Mouse (Mus musculus) erythroblast, embryonic 14.5 days (primary cell): ENCODE results near the gene Sptbn4.

Experiments
- GATA1 ChIP-seq: IDR thresholded peaks from 2 replicates; pipeline ENCODE4 v1.6.1; 2012; ENCODE audit warnings: low read length, inconsistent platforms, mixed read lengths
- TAL1 ChIP-seq: IDR thresholded peaks from 3 replicates; pipeline ENCODE4 v1.6.1; 2012; ENCODE audit warnings: low read length, inconsistent platforms, mixed read lengths

DNA sequence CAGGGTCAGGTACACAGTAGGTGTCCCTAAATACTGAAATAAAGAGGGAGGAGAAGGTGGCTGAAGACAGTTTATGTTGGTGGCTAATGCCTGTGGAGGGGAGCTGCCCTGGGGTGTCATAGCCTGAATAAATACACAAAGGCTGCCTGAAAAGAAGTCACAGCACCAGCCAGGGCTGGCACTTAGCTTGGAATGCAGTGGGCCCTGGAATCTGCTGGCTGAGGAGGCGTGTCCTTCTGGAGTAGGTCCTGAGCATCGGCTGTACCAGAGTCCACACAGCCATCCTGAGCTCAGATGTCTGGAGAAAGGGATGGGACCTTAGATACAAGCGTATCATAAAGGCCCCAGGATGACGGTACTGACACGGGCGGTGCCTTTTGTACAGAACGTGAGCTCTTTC is 44.4 kb upstream of the Sptbn4 start:
- TF ChIP-seq GATA1: no peak
- TF ChIP-seq TAL1: no peak
